Mouse (Mus musculus) heart, postnatal 0 days (tissue): ENCODE measurements around the gene AW551984. TPM values are rescaled to one million over a fixed set of nuclear protein-coding genes. Genes with fewer than 3 reads are reported as not detected.

Experiments used
- ATAC-seq: fragments of 200-750 bp; cut with Nextera tagmentation; 2 replicates; pipeline ENCODE4 v1.8.0; 2017; ENCODE audit warnings: low read depth, moderate number of reproducible peaks, moderate library complexity; ENCODE audit not compliant: insufficient read depth
- DNase-seq: peaks from one replicate; pipeline ENCODE4 v3.0.0-alpha.2; 2016; ENCODE audit warnings: low spot score
- H3K27ac ChIP-seq: fragments of 300-500 bp; sonication (generic); 2 replicates; pipeline ENCODE4 v1.5.1; 2014; ENCODE audit warnings: low read depth, mild to moderate bottlenecking
- H3K27me3 ChIP-seq: fragments of 300-500 bp; sonication (generic); 2 replicates; pipeline ENCODE4 v1.6.1; 2014; ENCODE audit warnings: low read length, mixed read lengths; ENCODE audit not compliant: control insufficient read depth, insufficient read depth
- H3K36me3 ChIP-seq: fragments of 300-500 bp; sonication (generic); replicated peaks from 2 replicates; pipeline ENCODE4 v1.6.1; 2014; ENCODE audit warnings: low read length, mixed read lengths; ENCODE audit not compliant: control insufficient read depth, insufficient read depth
- H3K4me1 ChIP-seq: fragments of 300-500 bp; sonication (generic); 2 replicates; pipeline ENCODE4 v1.6.1; 2014; ENCODE audit warnings: antibody characterized with exemption; ENCODE audit not compliant: control insufficient read depth, insufficient read depth
- H3K4me2 ChIP-seq: fragments of 300-500 bp; sonication (generic); 2 replicates; pipeline ENCODE4 v1.6.1; 2014; ENCODE audit warnings: low read depth, mild to moderate bottlenecking, low read length, moderate library complexity
- H3K4me3 ChIP-seq: fragments of 300-500 bp; sonication (generic); 2 replicates; pipeline ENCODE4 v1.5.1; 2014; ENCODE audit warnings: low read depth, low read length
- H3K9ac ChIP-seq: fragments of 300-500 bp; sonication (generic); replicated peaks from 2 replicates; pipeline ENCODE4 v1.6.1; 2014; ENCODE audit warnings: low read depth, low read length, mixed read lengths
- H3K9me3 ChIP-seq: fragments of 300-500 bp; sonication (generic); replicated peaks from 2 replicates; pipeline ENCODE4 v1.6.1; 2016; ENCODE audit warnings: low read length; ENCODE audit not compliant: control insufficient read depth
- CTCF ChIP-seq: IDR thresholded peaks from 2 replicates; pipeline ENCODE4 v1.5.1; 2016; ENCODE audit warnings: antibody characterized with exemption, control low read depth, low read depth
- EP300 ChIP-seq: IDR thresholded peaks from 2 replicates; pipeline ENCODE4 v1.6.1; 2016; ENCODE audit warnings: antibody characterized with exemption, low read depth
- WGBS: fragments of 180-500 bp; shearing (Covaris S2); extraction: QIAGEN DNeasy Blood & Tissue Kit; methylation state at CpG from one replicate; pipeline ENCODE4 v1.1.7; 2014; 5-methylcytosine and 5-hydroxymethylcytosine counted together
- polyA plus RNA-seq: library from polyadenylated mRNA; unstranded; fragments of >200 nt; fragmentation: Nextera tagmentation; extraction: Ambion mirVana; gene quantifications from 2 replicates; pipeline ENCODE4 v1.2.1, GENCODE M21; 2015
- total RNA-seq: library from RNA; depleted of rRNA; stranded (reverse); fragments of >200 nt; gene quantifications from 2 replicates; pipeline ENCODE4 v1.2.3, GENCODE M21; 2014; ENCODE audit warnings: low replicate concordance

Gene AW551984
- total and polyA plus RNA-seq, 2 experiments from 2014 or later, result 2.2 to 5.6 TPM

DNA sequence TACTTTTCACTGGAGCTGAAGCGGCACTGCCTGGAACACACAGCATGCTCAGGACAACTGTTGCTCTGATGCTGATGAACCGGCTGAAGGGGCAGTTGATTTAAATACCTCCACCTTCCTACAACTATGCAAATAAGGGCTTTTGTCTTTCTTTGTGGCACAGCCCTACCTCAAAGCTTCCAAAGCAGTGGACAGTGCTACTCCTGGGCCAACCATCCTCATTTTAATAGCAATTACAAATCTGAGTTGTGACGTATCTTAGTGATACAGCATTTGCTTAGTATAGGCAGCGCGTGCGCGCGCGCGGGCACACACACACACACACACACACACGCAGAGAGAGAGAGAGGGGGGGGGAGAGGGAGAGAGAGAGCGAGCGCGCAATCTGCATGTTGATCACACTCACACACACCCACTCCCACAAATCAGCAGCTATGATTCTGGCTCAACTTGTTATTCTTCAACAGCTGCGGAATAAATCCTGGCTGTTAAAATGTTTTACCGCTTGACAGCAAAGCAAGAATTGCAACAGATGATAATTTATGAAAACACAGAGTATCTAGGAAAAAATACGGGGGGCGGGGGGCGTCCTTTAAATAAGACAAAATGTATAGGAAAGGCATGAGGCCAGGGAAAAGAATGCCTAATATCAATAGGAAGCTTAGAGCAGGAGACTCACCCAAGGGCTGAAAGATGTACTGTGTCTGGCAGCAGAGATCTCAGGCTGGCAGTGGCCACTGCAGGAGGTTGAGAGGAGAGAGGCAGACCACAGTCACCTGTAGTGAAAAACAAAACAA, 1.5 kb downstream of the AW551984 start:
- H3K36me3 ChIP-seq, result no peaks in the 10 kb centered on the region
- peak overlapping the region; percentile 47 for H3K4me3 ChIP-seq
- peaks cover 6% of the 10 kb centered on the region; the same call in 1 of the 2 replicates for H3K4me1 ChIP-seq
- H3K4me2 ChIP-seq, result peak overlapping the region; percentile 93
- no peak for TF ChIP-seq EP300
- TF ChIP-seq CTCF, result no peak
- no peak for DNase-seq
- WGBS, result 1% methylated on average over 19 of the region's 19 CpGs
- H3K9ac ChIP-seq, result peak overlapping the region; percentile 26; the same call in 1 of the 2 replicates
- peak; percentile 47; the same call in 1 of the 2 replicates for ATAC-seq
- no peaks in the 10 kb centered on the region for H3K9me3 ChIP-seq
- H3K27ac ChIP-seq, result no peak overlapping the region
- no peaks in the 10 kb centered on the region for H3K27me3 ChIP-seq

DNA sequence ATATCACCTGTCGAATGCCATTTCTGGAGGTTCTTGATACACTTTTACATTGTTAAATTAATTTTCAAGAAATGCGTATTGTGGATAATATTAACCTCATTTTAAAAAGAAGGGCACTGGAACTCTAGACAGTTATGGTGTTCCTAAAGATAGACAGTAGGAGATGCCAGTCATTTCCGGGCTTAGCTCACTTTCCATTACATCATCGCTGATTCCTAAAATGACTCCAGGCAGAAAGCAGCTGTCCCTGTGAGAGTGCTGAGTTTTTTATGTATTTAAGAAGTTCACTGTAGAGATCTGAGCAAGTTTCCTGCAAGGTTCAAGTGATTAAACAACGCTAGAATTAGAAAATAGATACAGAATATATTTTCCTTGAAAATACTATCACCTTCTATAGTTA, 27.2 kb downstream of the AW551984 start:
- Histone ChIP-seq H3K4me3 (no peak overlapping the region), H3K4me1 (no peaks in the 10 kb centered on the region), H3K27ac (no peak overlapping the region), H3K27me3 (no peaks in the 10 kb centered on the region), H3K9ac (no peak overlapping the region), H3K9me3 (no peaks in the 10 kb centered on the region), H3K4me2 (no peak overlapping the region), H3K36me3 (no peaks in the 10 kb centered on the region)
- ATAC-seq, result no peak
- peak; percentile 65 for DNase-seq
- TF ChIP-seq CTCF, result no peak
- TF ChIP-seq EP300, result no peak
- 41% methylated on average over 5 of the region's 5 CpGs for WGBS

DNA sequence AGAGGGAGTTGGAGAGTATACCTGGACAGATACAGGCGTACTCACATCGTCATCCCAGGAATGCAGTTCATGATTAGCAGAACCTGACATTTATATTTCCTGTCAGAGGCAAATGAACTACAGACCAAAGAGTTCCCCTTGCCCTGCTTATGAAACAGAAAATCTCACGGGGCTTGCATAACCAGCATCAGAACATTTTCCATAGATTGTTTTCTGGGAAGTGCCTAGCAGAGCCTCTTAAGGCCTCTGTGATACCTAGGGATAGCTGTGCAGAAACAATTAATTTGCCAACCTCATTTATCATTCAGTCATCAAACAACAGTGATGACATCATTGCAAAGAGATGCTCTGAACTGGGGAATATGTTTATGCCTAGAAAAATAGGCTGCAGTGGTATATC, 28.7 kb downstream of the AW551984 start, which contains the start of gene Olfr959:
Gene Olfr959 (minus strand): TSS at position 101 of the 400 bp plus-strand sequence.
- H3K27me3 ChIP-seq, result no peaks in the 10 kb centered on the region
- H3K9ac ChIP-seq, result no peak within 1 kb of the TSS
- WGBS, result 43% methylated on average over 3 of the region's 3 CpGs
- H3K36me3 ChIP-seq, result no peaks in the 10 kb centered on the region
- no peak within 1 kb of the TSS for H3K4me2 ChIP-seq
- DNase-seq, result no peak
- H3K4me3 ChIP-seq, result no peak within 1 kb of the TSS
- no peak within 1 kb of the TSS for H3K27ac ChIP-seq
- TF ChIP-seq EP300 (no peak), CTCF (no peak)
- H3K4me1 ChIP-seq, result no peaks in the 10 kb centered on the region
- no peaks in the 10 kb centered on the region for H3K9me3 ChIP-seq
- ATAC-seq, result no peak

DNA sequence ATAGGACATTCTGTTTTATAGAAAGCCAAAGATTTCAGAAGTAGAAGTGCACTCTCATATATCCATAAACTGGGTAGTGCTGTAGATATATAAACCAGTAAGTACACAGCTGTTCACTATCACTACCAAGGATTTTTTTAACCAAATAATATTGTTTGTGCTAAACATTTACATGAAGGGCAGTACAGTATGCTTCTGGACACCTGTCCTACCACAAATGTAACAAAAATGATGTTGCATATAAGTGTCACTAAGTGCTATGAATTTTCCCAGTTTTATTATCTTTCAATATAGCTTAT, 45.9 kb downstream of the AW551984 start:
- DNase-seq (no peak), ATAC-seq (no peak)
- H3K4me2 ChIP-seq, result no peak overlapping the region
- H3K27me3 ChIP-seq, result no peaks in the 10 kb centered on the region
- no peak for TF ChIP-seq EP300
- TF ChIP-seq CTCF, result no peak
- no peaks in the 10 kb centered on the region for H3K36me3 ChIP-seq
- H3K9me3 ChIP-seq, result no peaks in the 10 kb centered on the region
- no peak overlapping the region for H3K4me3 ChIP-seq
- no peaks in the 10 kb centered on the region for H3K4me1 ChIP-seq
- H3K9ac ChIP-seq, result no peak overlapping the region
- H3K27ac ChIP-seq, result no peak overlapping the region

DNA sequence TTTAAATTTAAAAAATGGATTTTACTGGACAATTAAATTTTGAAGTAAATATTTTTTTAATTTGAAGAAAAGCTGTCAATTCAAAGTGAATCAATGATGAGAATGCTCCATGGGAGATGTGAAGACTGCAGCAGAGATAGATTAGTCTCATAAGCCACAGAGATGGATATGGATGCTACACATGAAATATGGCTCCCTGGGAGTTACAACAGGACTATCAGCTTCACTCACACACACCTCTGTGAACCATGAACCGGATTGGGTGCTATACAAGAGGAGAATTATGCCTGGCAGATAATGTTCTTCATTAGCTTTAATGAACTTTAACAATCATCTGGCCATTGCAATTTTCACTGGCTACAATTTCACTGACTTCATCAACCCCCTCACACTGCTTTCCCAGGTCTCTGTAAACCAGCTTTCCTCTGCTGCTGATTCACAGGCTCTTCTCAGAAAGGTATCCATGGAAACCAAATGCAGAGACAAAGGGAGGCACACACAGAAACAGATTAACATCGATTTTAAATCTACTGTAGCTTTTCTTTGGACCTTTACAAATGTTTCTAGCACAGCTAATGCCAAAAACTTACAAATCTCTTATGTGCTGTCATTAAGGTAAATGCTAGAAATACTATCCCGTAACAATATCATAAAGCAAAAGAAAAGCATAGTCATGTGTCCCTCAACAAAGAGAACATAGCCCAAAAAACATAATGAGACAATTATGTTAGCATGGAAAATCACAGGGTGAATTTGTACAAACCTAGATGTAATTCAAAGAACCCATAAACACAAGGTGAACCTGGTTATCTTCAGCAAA, 46.5 kb downstream of the AW551984 start:
- no peaks in the 10 kb centered on the region for H3K36me3 ChIP-seq

More for the DNA sequence above, 46.5 kb downstream of the AW551984 start:
- WGBS, result 53% methylated on average over 3 of the region's 3 CpGs
- ATAC-seq (no peak), DNase-seq (no peak)
- H3K4me3 ChIP-seq, result no peak overlapping the region
- no peaks in the 10 kb centered on the region for H3K4me1 ChIP-seq
- H3K4me2 ChIP-seq, result no peak overlapping the region
- H3K9ac ChIP-seq, result no peak overlapping the region
- TF ChIP-seq EP300 (no peak), CTCF (no peak)
- no peaks in the 10 kb centered on the region for H3K27me3 ChIP-seq
- H3K27ac ChIP-seq, result no peak overlapping the region
- H3K9me3 ChIP-seq, result no peaks in the 10 kb centered on the region
